Mouse (Mus musculus): ENCODE measurements around the gene Gm6465.
"Not testable (repeated sequence)": the region's sequence is repeated elsewhere in the genome, so short reads cannot be mapped to it uniquely, and the experiment has no call there.

Gm6465 gene

DNA sequence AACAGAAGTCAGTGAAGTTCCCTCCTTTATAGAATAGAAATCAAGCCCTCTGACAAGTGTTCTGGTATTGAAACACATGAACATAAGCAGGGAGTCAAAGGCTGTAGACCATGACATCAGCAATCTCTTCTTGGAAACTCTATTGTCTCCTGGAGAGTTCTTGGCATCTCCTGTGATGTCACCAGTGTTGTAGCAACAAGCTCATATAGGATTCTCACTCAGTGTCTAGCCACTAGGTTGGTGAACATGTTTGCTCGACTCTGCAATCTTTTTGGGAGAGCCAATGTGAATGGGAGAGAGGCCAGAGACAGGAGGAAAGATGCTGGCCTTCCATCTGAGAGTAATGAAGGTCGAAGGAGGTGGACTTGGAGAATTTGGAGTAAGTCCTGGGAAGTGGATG, at the start of gene Gm6465:
Gene Gm6465, plus strand, starts transcription at position 301 of the 400 bp plus-strand sequence.
- DNase-seq = not testable (repeated sequence)

DNA sequence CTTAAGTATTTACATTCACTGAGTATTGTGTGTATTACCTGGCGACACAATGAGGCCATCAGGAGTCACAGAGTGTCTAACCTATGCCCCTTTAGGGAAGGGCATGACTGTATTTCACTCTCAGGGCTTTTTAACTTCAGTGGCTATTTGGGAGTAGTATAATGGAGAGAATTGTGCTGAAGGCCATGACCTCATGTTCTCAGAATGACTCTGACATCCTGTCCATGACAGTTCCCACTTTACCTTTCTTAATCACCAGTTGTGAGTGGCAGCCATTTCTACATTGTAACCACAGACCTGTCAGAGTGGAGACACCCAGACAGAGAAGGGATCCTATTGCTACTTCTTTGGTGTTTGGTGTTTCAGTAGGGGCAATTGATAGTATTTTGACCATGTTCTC, 485 bp downstream of the Gm6465 start:
- not testable (repeated sequence) for DNase-seq

DNA sequence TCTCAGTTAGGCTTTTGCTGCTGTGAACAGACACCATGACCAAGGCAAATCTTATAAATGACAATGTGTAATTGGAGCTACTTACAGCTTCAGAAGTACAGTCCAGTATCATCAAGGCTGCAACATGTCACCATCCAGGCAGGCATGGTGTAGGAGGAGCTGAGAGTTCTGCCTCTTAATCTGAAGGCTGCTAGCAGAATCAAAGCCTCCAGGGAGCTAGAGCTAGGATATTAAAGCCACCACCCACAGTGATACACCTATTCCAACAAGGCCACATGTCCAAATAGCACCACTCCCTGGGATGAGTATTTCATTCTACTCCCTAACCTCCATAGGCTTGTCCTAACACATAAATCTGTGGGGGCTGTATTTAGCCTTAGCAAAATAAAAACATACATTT, 12.6 kb downstream of the Gm6465 start:
- not testable (repeated sequence) for DNase-seq
